Mouse (Mus musculus): Measurements from ENCODE around the gene Glcci1. TPM values are rescaled to one million over a fixed set of nuclear protein-coding genes. Genes with fewer than 3 reads are reported as not detected.
"Not testable (repeated sequence)": the region's sequence is repeated elsewhere in the genome, so short reads cannot be mapped to it uniquely, and the experiment has no call there.

Glcci1 gene
- total RNA-seq, 2 experiments from 2014 or later = 42.7 to 46.6 TPM

DNA sequence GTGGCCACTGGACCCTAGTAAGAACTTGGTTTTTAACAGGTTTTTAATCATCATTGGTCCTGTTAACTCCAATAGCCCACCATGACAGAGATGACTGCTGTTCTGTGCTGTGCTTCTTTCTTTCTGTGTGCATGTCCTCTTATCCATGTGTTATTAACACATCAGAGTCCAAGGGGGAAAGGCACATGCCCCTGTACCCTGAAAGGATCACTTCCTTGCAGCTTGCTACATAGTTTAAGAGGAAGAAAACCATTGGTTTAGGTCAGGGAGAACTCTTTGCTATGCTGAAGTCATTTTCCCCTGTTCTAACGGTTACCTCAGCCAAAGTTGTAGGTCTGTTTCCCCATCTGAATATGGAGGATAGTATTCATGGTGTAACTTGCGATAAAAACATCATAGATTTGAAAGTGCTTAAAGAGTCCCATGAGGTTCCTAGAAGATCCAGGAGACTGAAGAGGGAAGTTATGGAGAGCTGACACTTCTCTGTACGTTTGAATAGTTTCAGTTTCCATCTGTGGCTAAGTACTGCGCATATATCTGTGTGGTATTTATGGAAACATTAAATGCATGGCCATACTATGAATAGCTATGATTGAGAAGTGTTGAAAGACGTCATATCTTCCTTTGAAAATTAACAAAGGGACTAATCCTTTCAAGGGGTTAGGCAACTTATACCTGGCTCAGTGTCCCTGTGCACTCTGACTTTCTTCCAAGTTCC is 14.1 kb upstream of the Glcci1 start:
- DNase-seq (ENCODE audit: low spot score in 2 of 2) = no peak

GRCm38 (mm10) chr6:8495827-8496222 is 13.6 kb upstream of the Glcci1 start:
- DNase-seq (ENCODE audit: low spot score in 2 of 2) = no peak

GRCm38 (mm10) chr6:8497234-8497867 is 12.0 kb upstream of the Glcci1 start:
- no peak for DNase-seq (ENCODE audit: low spot score in 2 of 2)

- DNase-seq (ENCODE audit: low spot score in 2 of 2) = no peak
These were observed 11.5 kb upstream of the Glcci1 start for GRCm38 (mm10) chr6:8497868-8498257.

DNA sequence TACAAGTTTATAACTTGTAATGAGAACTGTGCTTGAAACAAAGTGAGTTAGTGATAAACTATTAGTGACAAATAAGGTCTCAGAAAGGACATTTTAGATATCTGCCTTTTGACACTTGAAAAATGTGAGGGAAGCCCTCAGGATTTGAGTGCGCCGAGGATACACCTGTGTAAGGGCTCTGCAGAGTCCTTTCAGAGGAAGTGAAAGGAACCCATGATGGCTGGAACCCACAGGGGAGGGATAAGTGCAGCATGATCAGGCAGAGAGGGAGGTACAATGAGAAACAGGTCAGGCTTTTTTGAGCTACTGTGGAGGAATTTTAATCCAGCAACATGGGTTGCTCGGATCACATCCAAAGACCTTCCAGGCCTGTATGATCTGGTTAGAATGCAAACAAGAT is 10.4 kb upstream of the Glcci1 start:
- no peak for DNase-seq (ENCODE audit: low spot score in 2 of 2)

GRCm38 (mm10) chr6:8503953-8504352 is 5.4 kb upstream of the Glcci1 start:
- no peak for DNase-seq (ENCODE audit: low spot score in 2 of 2)

- no peak for DNase-seq (ENCODE audit: low spot score in 2 of 2)
These were observed 4.7 kb upstream of the Glcci1 start for GRCm38 (mm10) chr6:8504521-8505228.

DNA sequence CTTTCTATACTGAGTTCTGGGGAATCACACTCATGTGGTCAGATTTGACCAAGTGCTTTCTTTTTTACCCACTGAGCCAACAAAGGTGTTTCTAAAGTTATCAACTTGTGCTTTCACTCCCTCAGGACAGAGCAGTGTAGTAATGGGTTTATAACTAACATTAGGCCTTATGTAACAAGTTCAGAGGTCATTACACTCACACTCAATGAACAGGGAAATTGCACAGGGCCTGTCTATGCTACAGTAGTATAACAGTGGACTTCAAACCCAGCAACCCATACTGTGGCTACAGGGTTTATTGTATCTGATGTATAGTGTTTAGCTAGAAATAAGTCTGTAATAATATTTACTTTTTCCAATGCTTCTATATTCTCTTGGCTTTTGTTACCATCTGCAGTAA is 2.8 kb upstream of the Glcci1 start:
- no peak for DNase-seq (ENCODE audit: low spot score in 2 of 2)

DNA sequence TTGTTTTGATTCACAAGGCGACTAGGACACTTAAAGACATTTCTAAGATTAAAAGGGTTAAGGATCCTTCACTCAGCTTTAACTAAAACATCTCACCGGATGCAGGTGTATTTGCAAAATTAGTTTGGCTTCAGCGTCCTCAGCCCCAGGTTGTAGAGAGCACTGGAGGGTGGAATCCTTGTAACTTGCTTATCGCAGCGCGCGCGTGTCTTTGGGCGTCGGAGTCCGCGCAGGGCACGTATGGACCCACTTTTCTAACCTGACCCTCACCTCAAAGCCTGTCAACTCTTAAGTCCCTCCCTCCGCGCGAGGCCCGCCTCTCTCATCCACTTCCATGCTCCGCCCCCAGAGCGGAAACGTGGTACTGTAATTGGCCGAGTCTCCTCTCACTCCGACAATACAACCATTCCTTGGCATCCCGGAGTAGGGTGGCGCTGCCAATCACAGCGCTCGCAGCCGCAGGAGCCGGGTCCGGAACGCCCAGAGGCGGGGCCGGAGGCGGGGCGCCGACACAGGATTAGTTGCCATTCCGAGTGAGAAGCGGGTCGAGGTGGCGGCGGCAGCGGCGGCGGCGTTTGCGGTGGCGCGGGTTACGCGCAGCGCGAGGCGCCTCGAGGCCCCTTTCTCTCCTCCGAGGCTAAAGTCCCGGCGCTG is 390 bp upstream of the Glcci1 start:
- peak; percentile 98 to 100 for DNase-seq (ENCODE audit: low spot score in 2 of 2)

DNA sequence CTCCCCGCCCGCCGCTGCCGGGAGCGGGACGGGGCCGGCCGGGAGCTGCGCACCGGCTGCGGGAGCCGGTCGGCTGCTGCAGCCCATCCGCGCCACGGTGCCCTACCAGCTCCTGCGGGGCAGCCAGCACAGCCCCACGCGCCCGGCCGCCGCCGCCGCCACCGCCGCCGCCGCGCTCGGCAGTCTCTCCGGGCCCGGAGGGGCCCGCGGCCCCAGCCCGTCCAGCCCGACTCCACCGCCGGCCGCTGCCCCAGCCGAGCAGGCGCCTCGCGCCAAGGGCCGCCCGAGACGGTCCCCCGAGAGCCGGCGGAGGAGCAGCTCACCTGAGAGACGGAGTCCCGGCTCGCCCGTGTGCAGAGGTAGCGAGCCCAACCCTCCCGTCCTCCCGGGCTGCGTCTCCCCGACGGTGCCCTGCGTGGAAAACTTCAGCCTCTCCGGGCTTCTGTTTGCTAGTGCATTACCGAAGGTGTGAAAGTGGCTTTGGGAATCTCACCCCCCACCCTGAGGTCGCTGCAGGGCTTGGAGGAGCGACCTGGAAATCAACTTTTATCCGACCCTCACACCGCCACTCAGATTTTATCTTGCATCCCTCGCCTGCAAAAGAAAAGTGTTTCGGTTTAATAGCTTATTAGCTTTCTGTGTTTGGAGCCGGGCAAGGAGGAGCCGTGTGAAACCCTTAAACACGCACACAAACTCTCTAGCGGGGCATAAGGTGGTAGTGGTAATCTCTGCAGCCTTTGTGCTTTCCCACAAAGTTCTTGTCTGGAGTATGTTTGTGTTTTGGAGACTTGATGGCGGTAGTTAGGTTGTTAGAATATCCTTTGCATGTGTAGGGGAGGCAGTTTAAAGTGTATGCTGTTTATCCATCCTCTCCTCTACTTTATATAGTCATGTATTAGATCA is 812 bp downstream of the Glcci1 start:
- DNase-seq (ENCODE audit: low spot score in 2 of 2) = peak in 1 of 2 experiments; percentile 35

DNA sequence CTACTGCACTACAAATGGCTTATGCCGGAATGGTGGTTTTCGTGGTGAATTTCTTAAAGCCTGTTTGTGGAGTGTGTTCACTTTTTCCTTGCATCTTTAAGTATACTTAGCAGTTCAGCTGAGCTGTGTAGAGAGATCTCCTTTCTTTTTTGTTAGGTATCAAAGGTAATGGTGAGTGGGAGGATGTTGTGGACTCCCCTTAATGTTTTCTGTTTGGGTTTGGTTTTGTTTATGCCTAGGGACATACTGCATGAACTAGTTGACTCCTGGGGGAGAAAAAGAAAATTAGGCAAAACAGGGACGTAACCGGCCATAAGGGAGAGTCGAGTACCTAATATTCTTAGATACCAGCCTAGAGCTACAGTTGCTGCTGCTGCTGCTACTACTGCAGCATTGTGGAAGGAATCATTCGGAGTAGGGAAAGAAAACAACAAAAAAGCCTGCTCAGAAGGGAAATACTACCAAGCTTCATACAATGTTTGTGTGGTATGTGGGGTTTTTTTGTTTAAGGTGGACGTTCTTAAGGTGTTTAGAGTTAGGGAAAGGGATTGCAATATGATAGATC is 1.5 kb downstream of the Glcci1 start:
- DNase-seq (ENCODE audit: low spot score in 2 of 2) = no peak

DNA sequence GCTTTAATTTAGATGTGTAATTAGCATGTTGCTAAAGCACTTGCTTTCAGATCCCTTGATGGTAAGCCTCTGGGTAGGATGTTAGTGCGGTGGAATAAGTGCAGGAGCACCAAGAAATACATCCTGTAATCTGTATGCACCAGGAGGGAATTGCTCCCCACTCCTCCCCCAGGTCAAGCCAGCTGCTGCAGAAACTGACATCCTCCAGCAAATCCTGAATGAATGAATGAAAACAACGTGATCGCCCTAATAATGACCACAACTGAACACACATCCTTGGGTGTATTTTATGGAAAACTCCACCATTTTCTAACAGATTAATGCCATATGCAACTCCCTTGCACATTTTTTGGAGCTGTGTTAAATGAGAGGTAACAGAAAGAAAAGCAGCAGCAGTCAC is 2.0 kb downstream of the Glcci1 start:
- DNase-seq (ENCODE audit: low spot score in 2 of 2) = no peak

DNA sequence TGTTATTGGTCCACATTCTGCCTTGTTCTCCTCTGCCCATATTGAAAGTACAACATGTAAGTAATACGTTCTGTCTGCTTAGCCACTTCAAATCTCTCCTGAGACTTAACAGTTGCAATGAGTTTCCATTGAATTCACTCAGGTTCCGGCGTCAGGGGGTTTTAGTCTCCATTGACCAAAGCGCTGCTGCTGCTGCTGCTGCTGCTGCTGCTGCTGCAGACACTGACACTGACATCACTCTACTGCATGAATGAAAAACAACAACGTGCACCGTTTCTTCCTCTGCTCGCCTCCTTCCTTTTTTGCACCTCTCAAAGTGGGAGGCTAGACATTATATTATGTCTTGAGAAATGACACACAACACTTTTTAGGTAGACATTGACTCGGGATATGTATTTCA is 3.0 kb downstream of the Glcci1 start:
- no peak for DNase-seq (ENCODE audit: low spot score in 2 of 2)

DNA sequence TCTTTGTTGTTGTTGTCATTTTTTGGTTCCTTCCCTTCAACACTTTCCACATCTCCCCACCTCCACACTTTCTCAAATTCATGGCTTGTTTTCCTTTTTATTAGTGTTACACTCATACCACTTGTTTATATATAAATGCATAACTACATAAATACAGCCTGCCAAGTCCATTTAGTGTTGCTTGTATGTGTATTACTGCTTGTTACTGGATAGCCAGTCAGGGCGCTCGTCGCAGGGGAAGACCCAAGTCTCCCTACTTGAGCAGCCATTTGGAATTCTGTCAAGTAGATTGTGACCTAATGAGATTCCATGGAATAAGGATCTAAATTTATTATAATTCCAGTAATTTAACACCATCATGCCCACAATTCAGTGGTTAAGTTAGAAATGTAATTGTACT is 10.3 kb downstream of the Glcci1 start:
- DNase-seq (ENCODE audit: low spot score in 2 of 2) = no peak

DNA sequence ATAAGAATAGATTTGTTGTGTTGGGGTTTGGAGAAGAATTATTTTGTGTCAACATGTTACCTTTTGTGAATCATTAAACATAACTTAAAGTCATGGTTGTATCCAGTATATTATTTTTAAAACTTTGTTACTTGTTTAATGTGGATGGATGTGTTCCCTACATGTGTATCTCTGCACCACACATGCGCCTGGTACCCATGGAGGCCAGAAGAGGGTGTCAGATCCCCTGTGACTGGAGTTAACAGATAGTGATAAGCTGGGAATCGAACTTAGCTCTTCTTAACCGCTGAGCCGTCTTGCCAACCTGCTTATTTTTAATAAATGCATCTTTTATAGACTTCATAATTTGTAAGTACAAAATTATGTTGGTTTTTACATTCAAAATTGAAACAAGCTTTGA is 11.8 kb downstream of the Glcci1 start:
- DNase-seq (ENCODE audit: low spot score in 2 of 2) = no peak

DNA sequence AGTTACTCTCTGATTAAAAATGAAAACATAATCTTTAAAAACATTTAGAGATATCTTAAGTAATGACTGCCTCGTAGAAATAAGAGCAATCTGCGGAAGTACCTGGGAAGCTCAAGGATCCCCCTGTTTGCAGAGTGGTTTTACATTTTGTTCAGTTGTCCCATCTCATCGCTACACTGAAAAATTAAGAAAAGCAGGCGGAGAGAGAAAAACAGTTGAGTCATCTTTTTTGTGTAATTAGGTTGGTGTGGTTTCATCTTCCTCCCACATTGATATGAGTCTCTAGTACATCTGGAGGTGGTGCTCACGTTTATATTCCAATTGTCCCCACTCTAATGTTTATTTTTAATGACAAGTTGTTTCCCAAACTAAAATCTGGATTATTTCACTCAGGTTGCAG is 15.3 kb downstream of the Glcci1 start:
- DNase-seq (ENCODE audit: low spot score in 2 of 2) = no peak

GRCm38 (mm10) chr6:8531104-8531894 is 21.9 kb downstream of the Glcci1 start:
- DNase-seq (ENCODE audit: low spot score in 2 of 2) = no peak

- DNase-seq (ENCODE audit: low spot score in 2 of 2) = no peak
These were observed 27.5 kb downstream of the Glcci1 start for GRCm38 (mm10) chr6:8536944-8537343.

GRCm38 (mm10) chr6:8541531-8541930 is 32.1 kb downstream of the Glcci1 start:
- DNase-seq (ENCODE audit: low spot score in 2 of 2) = not testable (repeated sequence)

- DNase-seq (ENCODE audit: low spot score in 2 of 2) = no peak
These were observed 35.4 kb downstream of the Glcci1 start for GRCm38 (mm10) chr6:8544822-8545221.

Data from layer of hippocampus, postnatal 14 days (tissue).